Mouse (Mus musculus) bone marrow macrophage, adult 2 months (primary cell): Measurements from ENCODE around the gene Scarb1.

Experiments
- CTCF ChIP-seq: IDR thresholded peaks from 2 replicates; pipeline ENCODE4 v1.5.1; 2012; ENCODE audit warnings: low read depth, mild to moderate bottlenecking, low read length, moderate library complexity
- POLR2A ChIP-seq: IDR thresholded peaks from 2 replicates; pipeline ENCODE4 v1.6.1; 2012; ENCODE audit warnings: mild to moderate bottlenecking, low read depth, low read length, borderline replicate concordance

- no peak for TF ChIP-seq POLR2A
- no peak for TF ChIP-seq CTCF
Observed at GRCm38 (mm10) chr5:125368568-125368967, 27.7 kb upstream of the Scarb1 start.
